Mouse (Mus musculus) olfactory bulb, adult 2 months (tissue): ENCODE measurements around the gene Adh7.

Experiments used
- CTCF ChIP-seq: fragments of 200-500 bp; IDR thresholded peaks from 2 replicates; pipeline ENCODE4 v1.5.1; 2012; ENCODE audit warnings: low read depth, mild to moderate bottlenecking, low read length, moderate library complexity; ENCODE audit not compliant: insufficient read depth
- POLR2A ChIP-seq: fragments of 200-500 bp; IDR thresholded peaks from 2 replicates; pipeline ENCODE4 v1.6.1; 2012; ENCODE audit warnings: mild to moderate bottlenecking, low read depth, low read length, moderate library complexity; ENCODE audit not compliant: insufficient read depth

- no peak for TF ChIP-seq CTCF
- TF ChIP-seq POLR2A: no peak
These were observed 5.0 kb downstream of the Adh7 start for GRCm38 (mm10) chr3:138222511-138222910.
